Mouse (Mus musculus) neural tube, embryonic 12.5 days (tissue): ENCODE measurements around the gene Sds. TPM values are rescaled to one million over a fixed set of nuclear protein-coding genes. Genes with fewer than 3 reads are reported as not detected.

Source experiments
- ATAC-seq: fragments of 200-750 bp; cut with Nextera tagmentation; 2 replicates; pipeline ENCODE4 v1.8.0; 2017; ENCODE audit warnings: low read depth, mild to moderate bottlenecking, moderate TSS enrichment, moderate library complexity; ENCODE audit not compliant: low FRiP score
- H3K27ac ChIP-seq: fragments of 300-500 bp; sonication (generic); 2 replicates; pipeline ENCODE4 v1.5.1; 2016
- H3K27me3 ChIP-seq: fragments of 300-500 bp; sonication (generic); replicated peaks from 2 replicates; pipeline ENCODE4 v1.6.1; 2016; ENCODE audit warnings: mild to moderate bottlenecking
- H3K36me3 ChIP-seq: fragments of 300-500 bp; sonication (generic); 2 replicates; pipeline ENCODE4 v1.6.1; 2016; ENCODE audit warnings: mild to moderate bottlenecking
- H3K4me1 ChIP-seq: fragments of 300-500 bp; sonication (generic); 2 replicates; pipeline ENCODE4 v1.6.1; 2016
- H3K4me2 ChIP-seq: fragments of 300-500 bp; sonication (generic); replicated peaks from 2 replicates; pipeline ENCODE4 v1.6.1; 2016; ENCODE audit warnings: mild to moderate bottlenecking
- H3K4me3 ChIP-seq: fragments of 300-500 bp; sonication (generic); 2 replicates; pipeline ENCODE4 v1.5.1; 2016
- H3K9ac ChIP-seq: fragments of 300-500 bp; sonication (generic); 2 replicates; pipeline ENCODE4 v1.6.1; 2016; ENCODE audit warnings: mild to moderate bottlenecking
- H3K9me3 ChIP-seq: fragments of 300-500 bp; sonication (generic); 2 replicates; pipeline ENCODE4 v1.6.1; 2016; ENCODE audit warnings: mild to moderate bottlenecking
- WGBS: fragments of 180-500 bp; shearing (Covaris S2); methylation state at CpG from one replicate; pipeline ENCODE4 v1.1.7; 2016; 5-methylcytosine and 5-hydroxymethylcytosine counted together
- polyA plus RNA-seq: library from polyadenylated mRNA; unstranded; fragments of >200 nt; fragmentation: Nextera tagmentation; extraction: Ambion mirVana; gene quantifications from 2 replicates; pipeline ENCODE4 v1.2.1, GENCODE M21; 2016

The Sds gene
- polyA plus RNA-seq, 1 experiment from 2014 or later, result not detected

DNA sequence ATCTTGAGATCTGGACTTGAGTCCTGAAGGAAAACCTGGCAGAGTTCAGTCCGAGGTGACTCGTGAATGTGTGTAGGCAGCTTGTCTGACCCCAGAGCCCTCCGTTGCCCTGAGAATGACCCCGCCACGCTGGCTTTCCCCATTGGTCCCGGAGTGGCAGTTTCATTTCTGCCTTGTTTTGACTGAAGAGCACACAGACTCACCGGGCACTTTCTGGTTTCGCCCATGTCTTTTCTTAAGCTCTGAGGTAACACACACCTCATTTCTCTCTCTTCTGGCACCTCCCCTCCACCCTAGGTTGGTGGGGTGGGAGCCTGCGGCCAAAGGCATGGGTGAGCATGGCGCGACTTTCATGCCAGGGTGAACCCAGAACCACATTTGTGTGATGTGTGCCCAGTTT lies 50.0 kb downstream of the Sds start:
- ATAC-seq, result no peak
- Histone ChIP-seq H3K36me3 (no peaks in the 10 kb centered on the region), H3K9ac (no peak overlapping the region), H3K27me3 (no peaks in the 10 kb centered on the region), H3K9me3 (no peaks in the 10 kb centered on the region), H3K27ac (no peak overlapping the region), H3K4me3 (no peak overlapping the region), H3K4me1 (no peaks in the 10 kb centered on the region), H3K4me2 (no peak overlapping the region)
- WGBS, result 64% methylated on average over 11 of the region's 11 CpGs

DNA sequence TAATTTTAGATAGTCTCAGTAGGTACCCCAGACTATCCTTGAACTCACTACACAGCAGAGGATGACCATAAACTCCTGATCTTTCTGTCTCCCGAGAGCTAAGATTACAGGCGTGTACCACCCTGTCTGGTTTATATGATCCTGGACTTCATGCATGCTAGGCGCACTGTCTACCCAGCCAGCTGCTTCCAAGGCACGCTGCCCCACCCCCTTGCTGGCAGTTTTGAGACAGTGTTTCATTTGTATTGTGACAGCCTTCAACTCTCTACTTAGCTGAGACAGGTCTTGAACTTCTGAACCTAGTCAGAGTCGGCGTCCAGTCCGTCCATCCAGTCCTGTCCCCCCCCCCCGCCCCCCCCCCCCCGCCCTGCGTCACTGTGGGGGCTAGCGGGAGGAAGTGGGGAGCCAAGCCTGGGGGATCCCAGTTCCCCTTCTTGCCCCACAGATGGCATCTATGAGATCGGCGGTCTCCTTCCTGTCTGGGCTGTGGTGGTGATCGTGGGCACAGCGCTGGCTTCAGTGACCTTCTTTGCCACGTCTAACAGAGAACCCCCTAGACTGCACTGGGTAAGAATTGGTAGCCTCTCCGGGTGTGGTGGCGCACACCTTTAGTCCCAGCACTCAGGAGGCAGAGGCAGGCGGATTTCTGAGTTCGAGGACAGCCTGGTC lies 51.1 kb downstream of the Sds start:
- ATAC-seq, result no peak
- H3K9me3 ChIP-seq, result no peaks in the 10 kb centered on the region
- H3K36me3 ChIP-seq, result no peaks in the 10 kb centered on the region
- H3K27ac ChIP-seq, result no peak overlapping the region
- H3K4me2 ChIP-seq, result no peak overlapping the region
- no peaks in the 10 kb centered on the region for H3K27me3 ChIP-seq
- no peak overlapping the region for H3K4me3 ChIP-seq
- H3K9ac ChIP-seq, result no peak overlapping the region
- 90% methylated on average over 16 of the region's 20 CpGs for WGBS
- no peaks in the 10 kb centered on the region for H3K4me1 ChIP-seq

DNA sequence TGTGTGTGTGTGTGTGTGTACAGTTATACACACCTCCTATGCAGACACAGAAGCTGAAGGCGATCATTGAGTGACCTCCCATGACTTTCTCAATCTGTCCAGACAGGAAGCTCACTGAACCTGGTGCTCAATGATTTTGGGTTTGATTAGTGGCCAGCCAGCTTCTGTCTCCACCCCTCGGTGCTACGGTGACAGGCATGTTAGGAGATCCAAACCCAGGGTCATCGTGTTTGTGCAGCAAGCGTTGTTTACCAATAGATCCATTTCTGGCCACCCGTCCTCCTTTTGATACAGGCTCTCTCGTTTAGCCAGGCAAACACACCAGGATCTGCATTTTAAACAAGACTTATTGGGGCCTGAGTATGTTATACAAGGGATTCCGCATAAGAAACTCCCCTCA lies 55.3 kb downstream of the Sds start:
- Histone ChIP-seq H3K27ac (no peak overlapping the region), H3K36me3 (no peaks in the 10 kb centered on the region), H3K9ac (no peak overlapping the region), H3K4me1 (peaks cover 18% of the 10 kb centered on the region), H3K27me3 (no peaks in the 10 kb centered on the region), H3K9me3 (no peaks in the 10 kb centered on the region), H3K4me2 (no peak overlapping the region), H3K4me3 (no peak overlapping the region)
- ATAC-seq, result no peak
- 90% methylated on average over 8 of the region's 8 CpGs for WGBS

Other genes with a start within 250 kb of the Sds start
- gene Lhx5, start 44.8 kb upstream of the Sds start, polyA plus RNA-seq, result 64.9 and 70.8 TPM in 2 replicates
- gene Sdsl, start 3.7 kb upstream of the Sds start, polyA plus RNA-seq, result 7.0 TPM in 2 replicates
- 44.7 and 46.2 TPM in 2 replicates for gene Plbd2, start 27.1 kb downstream of the Sds start, polyA plus RNA-seq
- 5.6 and 6.9 TPM in 2 replicates for gene Slc8b1, start 34.6 kb downstream of the Sds start, polyA plus RNA-seq
- 19.4 and 21.7 TPM in 2 replicates for gene Tpcn1, start 112.1 kb downstream of the Sds start, polyA plus RNA-seq
- gene Iqcd, start 112.5 kb downstream of the Sds start, polyA plus RNA-seq, result 0.70 and 0.93 TPM in 2 replicates
- gene Rita1, start 136.1 kb downstream of the Sds start, polyA plus RNA-seq, result 19.1 and 20.1 TPM in 2 replicates
- 57.8 and 58.3 TPM in 2 replicates for gene Ddx54, start 136.2 kb downstream of the Sds start, polyA plus RNA-seq
- gene Cfap73, start 157.7 kb downstream of the Sds start, polyA plus RNA-seq, result not detected in 2 replicates
- gene Rasal1, start 172.3 kb downstream of the Sds start, polyA plus RNA-seq, result 0.15 and 0.33 TPM in 2 replicates
- gene Dtx1, start 235.4 kb downstream of the Sds start, polyA plus RNA-seq, result 27.0 and 29.1 TPM in 2 replicates